ENCODE assay signal across 8 mouse cellular contexts in genomic region chr12:12401051-12401465, GRCm38 (mm10).
DNase-seq lines count a peak whose midpoint lies in the region; ATAC-seq lines count a peak whose summit lies in the region.
"Had no signal": no experiment of that assay in that cellular context is flagged by ENCODE, and none has a peak within 500 bp of the region (broad histone marks: within the 10 kb centered on the region; RNA-seq: fewer than 3 reads in every experiment).

No protein-coding gene starts in this region.

- DNase-seq in adrenal gland, postnatal 10 days: peak; percentile 76
- DNase-seq in embryo, embryonic 10 days (ENCODE audit: low spot score): peak; percentile 40
- peak; percentile 15 for DNase-seq in gastrocnemius, postnatal 25 days
- DNase-seq in induced T-regulatory cell, adult 2 months (ENCODE audit: low read depth): peak; percentile 50
- DNase-seq in left cerebral cortex, adult 11 months (ENCODE audit: low spot score): peak; percentile 27
- peak; percentile 49 for DNase-seq in right cerebral cortex, postnatal 4 days
- DNase-seq: liver, embryonic 13.5 days had no signal

- peak; percentile 63; the same call in 1 of the 2 replicates for ATAC-seq in megakaryocyte, adult 5-6 weeks (ENCODE audit: poor library complexity, severe bottlenecking)

Comparison
In these comparisons a context has a peak if more than half of its experiments do, and no peak if none do; other contexts are left out.
1. Peak in every context shown above with its lines: DNase-seq and ATAC-seq.
2. DNase-seq: peak in every context shown above with its lines; median percentile 76 in adrenal gland, postnatal 10 days; 50 in induced T-regulatory cell, adult 2 months; 49 in right cerebral cortex, postnatal 4 days; 40 in embryo, embryonic 10 days; 27 in left cerebral cortex, adult 11 months; 15 in gastrocnemius, postnatal 25 days.